Mouse (Mus musculus) layer of hippocampus, adult 6 months (tissue): ENCODE data around the gene Mien1. TPM values are rescaled to one million over a fixed set of nuclear protein-coding genes. Genes with fewer than 3 reads are reported as not detected.

ENCODE experiments used
- long read RNA-seq, 2 experiments: library from polyadenylated mRNA; unstranded; transcript quantifications; one replicate each; pipeline ENCODE4 v2.0.0; 2019 to 2020
- polyA plus RNA-seq: library from polyadenylated mRNA; unstranded; fragments of <200 nt; fragmentation: Nextera tagmentation; gene quantifications from 2 replicates; pipeline ENCODE4 v1.2.3, GENCODE M21; 2021

The Mien1 gene
- 231 and 239 TPM in 2 replicates for polyA plus RNA-seq
- long read RNA-seq, experiment 1, transcript Mien1-201 (4 exons, 747 nt) = major isoform, 117 of 158 reads
- long read RNA-seq, experiment 1, partial matches to known transcripts = 36 of 158 reads
- long read RNA-seq, experiment 1, other reads (novel, unspliced or antisense) = 5 of 158 reads
- long read RNA-seq, experiment 2, transcript Mien1-201 (4 exons, 747 nt) = major isoform, 17 of 21 reads
- long read RNA-seq, experiment 2, partial matches to known transcripts = 3 of 21 reads
- long read RNA-seq, experiment 2, other reads (novel, unspliced or antisense) = 1 of 21 reads

DNA sequence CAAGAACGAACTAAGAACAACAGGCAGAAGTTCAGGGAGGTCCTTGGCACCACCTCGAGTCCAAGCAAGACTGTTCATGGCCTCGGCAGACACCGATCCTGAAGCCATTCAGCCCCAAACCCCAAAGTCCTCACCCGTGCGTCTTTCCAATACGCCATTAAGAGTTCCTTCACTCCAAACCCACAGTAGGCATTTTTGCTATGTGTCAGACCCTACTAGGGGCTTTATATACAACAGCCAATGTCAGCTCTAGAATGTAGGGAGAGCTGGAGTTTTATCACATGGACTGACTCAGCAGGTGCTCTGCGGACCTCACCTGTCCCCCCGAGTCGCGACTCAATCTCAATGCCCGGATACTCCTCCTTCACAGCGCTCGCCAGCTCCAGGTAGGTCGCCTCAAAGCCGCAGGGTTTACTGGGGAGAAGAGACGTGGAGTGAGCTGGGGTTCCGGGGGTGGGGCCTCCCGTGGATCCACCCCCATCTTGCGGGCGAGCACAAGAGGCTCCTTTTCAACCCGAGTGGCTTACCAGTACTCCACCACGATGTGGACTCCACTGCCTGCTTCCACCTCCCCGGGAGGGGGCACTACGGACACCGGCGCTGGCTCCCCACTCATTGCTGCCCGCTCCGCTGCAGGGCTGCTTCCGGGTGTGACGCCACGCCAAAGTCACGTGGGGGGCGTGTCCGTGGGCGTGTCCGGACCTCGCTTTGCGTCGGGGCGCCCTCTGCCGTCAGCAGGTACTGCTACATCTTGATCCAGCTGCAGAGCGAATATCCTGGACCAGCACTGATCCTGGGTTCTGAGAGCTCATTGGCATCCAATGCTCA lies at the start of gene Mien1:
Gene Mien1, minus strand, starts transcription at position 661 of the 828 bp plus-strand sequence.

GRCm38 (mm10) chr11:98446213-98446561 lies 7.4 kb upstream of the Mien1 start, which contains the start of gene Grb7:
Grb7 (plus strand) TSS chr11:98446394.

GRCm38 (mm10) chr11:98412273-98412796 lies 26.5 kb downstream of the Mien1 start, which contains the start of gene Erbb2:
Erbb2 (plus strand) TSS chr11:98412470.

DNA sequence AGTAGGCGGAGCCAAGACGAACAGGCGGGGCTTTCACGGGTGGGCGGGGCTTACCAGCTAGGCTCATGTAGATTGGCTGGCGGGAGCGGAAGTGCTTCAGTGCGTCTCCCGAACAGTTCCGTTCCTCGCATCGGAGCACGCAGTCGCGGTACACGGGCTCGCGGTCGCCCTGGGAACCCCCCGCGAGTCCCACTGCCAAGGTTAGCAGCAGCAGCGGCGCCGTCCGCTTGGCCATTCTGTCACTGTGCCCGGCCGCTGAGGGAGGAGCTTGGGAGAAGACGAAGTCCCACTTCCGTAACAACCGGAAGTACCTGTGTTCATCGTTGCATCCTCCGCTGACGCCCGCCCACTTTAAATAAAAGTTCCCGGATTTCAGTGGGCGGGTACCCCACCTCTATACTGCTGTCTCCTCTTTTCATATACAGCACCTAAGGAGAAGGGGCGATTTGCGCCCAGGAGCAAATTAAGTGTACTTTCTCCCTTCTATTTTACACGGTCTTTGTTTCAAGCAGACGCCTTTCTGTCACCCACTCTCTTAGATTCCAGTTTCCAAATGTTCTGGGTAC lies 38.5 kb downstream of the Mien1 start, which contains the start of gene Pgap3:
Gene Pgap3, minus strand, starts transcription at position 330 of the 566 bp plus-strand sequence.

Other genes starting within 250 kb of the Mien1 start
- 28.3 and 34.2 TPM in 2 replicates for gene Med1, start 245.7 kb downstream of the Mien1 start, polyA plus RNA-seq
- 1.9 and 2.0 TPM in 2 replicates for gene Cdk12, start 235.9 kb downstream of the Mien1 start, polyA plus RNA-seq
- 12.4 and 14.7 TPM in 2 replicates for gene Neurod2, start 109.3 kb downstream of the Mien1 start, polyA plus RNA-seq
- 42.9 and 70.1 TPM in 2 replicates for gene Ppp1r1b, start 90.6 kb downstream of the Mien1 start, polyA plus RNA-seq
- gene Stard3, start 80.6 kb downstream of the Mien1 start, polyA plus RNA-seq = 37.0 and 39.2 TPM in 2 replicates
- gene Tcap, start 55.2 kb downstream of the Mien1 start, polyA plus RNA-seq = 1.6 and 2.1 TPM in 2 replicates
- gene Pnmt, start 52.5 kb downstream of the Mien1 start, polyA plus RNA-seq = 0.31 and 0.41 TPM in 2 replicates
- gene Pgap3, start 38.5 kb downstream of the Mien1 start, polyA plus RNA-seq = 1.9 and 2.3 TPM in 2 replicates
- gene Erbb2, start 26.5 kb downstream of the Mien1 start, polyA plus RNA-seq = 1.2 and 2.0 TPM in 2 replicates
- gene Grb7, start 7.4 kb upstream of the Mien1 start, polyA plus RNA-seq = 1.1 and 1.7 TPM in 2 replicates
- gene Ikzf3, start 107.0 kb upstream of the Mien1 start, polyA plus RNA-seq = not detected in 2 replicates
- 0.19 TPM in 1 of 2 replicates, not detected in the other for gene Zpbp2, start 112.1 kb upstream of the Mien1 start, polyA plus RNA-seq
- gene Ormdl3, start 148.4 kb upstream of the Mien1 start, polyA plus RNA-seq = 8.1 and 13.9 TPM in 2 replicates
- not detected in 2 replicates for gene Lrrc3c, start 159.3 kb upstream of the Mien1 start, polyA plus RNA-seq
- 0.31 and 0.69 TPM in 2 replicates for gene Gm12355, start 186.7 kb upstream of the Mien1 start, polyA plus RNA-seq
- gene Gsdma3, start 187.4 kb upstream of the Mien1 start, polyA plus RNA-seq = not detected in 2 replicates
- 0.14 TPM in 1 of 2 replicates, not detected in the other for gene Gsdma2, start 207.8 kb upstream of the Mien1 start, polyA plus RNA-seq
- gene Gsdma, start 225.4 kb upstream of the Mien1 start, polyA plus RNA-seq = not detected in 2 replicates
- 68.6 and 77.0 TPM in 2 replicates for gene Psmd3, start 243.6 kb upstream of the Mien1 start, polyA plus RNA-seq